Mouse (Mus musculus): ENCODE measurements around the gene Dclk1. TPM values are rescaled to one million over a fixed set of nuclear protein-coding genes. Genes with fewer than 3 reads are reported as not detected.

Dclk1 gene
- polyA plus RNA-seq, 1 experiment from 2014 or later, result 253 TPM

DNA sequence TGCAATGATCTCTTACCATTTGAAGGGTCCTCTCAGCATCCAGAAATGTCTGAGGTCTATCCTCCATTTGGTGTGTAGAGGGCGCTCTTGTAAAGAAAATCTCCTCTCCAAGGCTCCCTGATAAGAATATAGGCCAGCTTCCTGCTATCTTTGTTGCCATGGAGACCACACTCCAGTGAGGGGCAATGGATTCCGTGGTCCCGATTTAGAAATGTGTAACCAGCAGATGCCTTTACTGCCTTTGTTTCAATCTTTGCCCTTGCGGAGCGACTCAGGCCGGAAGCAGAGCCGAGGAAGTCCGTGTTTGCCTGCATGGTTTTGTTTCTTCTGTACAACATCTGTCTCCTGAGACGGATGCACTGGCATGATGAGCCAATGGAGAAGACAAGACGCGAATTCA, 131.5 kb downstream of the Dclk1 start:
- Histone ChIP-seq H3K4me3 (peak overlapping the region; percentile 35), H3K36me3 (no peaks in the 10 kb centered on the region), H3K9me3 (no peaks in the 10 kb centered on the region), H3K27ac (replicated peaks) (peak overlapping the region; percentile 80), H3K4me1 (peaks cover 11% of the 10 kb centered on the region; the same call in 1 of the 2 replicates), H3K27me3 (no peaks in the 10 kb centered on the region), H3K4me2 (replicated peaks) (peak overlapping the region; percentile 51), H3K9ac (replicated peaks) (peak overlapping the region; percentile 29)
- ATAC-seq (replicated peaks), result peak; percentile 93
- 4% methylated on average over 11 of the region's 11 CpGs for WGBS

DNA sequence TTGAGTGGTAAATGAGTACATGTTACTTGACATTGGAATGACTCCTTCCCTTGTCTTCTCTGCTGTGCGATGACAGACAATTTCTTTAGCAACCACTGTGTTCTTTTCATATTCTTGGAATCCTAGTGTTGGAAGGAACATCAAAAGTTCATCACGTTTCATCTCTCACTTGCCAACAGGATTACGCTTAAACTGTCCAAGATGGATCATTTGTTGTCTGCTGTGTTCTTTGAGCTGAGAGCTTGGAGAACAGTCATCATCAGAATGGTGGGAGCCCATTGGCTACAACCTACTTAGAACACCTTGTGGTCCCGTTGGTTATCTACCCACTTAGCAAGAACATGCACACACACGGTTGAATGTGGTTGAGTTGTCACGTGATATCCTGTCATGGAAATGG, 136.4 kb downstream of the Dclk1 start:
- WGBS, result 95% methylated on average over 6 of the region's 6 CpGs
- no peaks in the 10 kb centered on the region for H3K27me3 ChIP-seq
- peaks cover 11% of the 10 kb centered on the region; the same call in 1 of the 2 replicates for H3K4me1 ChIP-seq
- no peaks in the 10 kb centered on the region for H3K36me3 ChIP-seq
- H3K9me3 ChIP-seq, result no peaks in the 10 kb centered on the region
- no peak overlapping the region for H3K9ac ChIP-seq (replicated peaks)
- H3K4me2 ChIP-seq (replicated peaks), result no peak overlapping the region
- no peak overlapping the region for H3K4me3 ChIP-seq
- ATAC-seq (replicated peaks), result no peak
- H3K27ac ChIP-seq (replicated peaks), result no peak overlapping the region

DNA sequence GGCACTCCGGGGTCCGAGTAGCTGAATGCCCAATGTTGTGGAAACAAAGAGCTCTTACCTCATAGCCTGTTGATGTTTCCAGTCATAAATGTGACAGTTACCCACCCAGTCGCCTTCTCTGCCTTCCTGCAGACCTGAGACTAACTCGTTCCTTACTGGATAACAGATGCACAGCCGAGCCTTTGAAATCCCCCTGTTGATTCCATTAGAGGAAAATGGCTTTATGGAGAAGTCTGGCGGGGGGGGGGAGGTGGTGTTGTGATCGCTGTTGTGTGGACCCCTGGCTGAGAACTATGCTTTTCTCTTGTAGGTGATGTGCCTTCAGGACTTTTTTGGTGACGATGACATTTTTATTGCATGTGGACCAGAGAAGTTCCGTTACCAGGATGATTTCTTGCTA, 138.3 kb downstream of the Dclk1 start:
- Histone ChIP-seq H3K36me3 (no peaks in the 10 kb centered on the region), H3K9ac (replicated peaks) (no peak overlapping the region), H3K4me2 (replicated peaks) (no peak overlapping the region), H3K27me3 (no peaks in the 10 kb centered on the region), H3K27ac (replicated peaks) (no peak overlapping the region), H3K4me1 (no peaks in the 10 kb centered on the region), H3K4me3 (no peak overlapping the region), H3K9me3 (no peaks in the 10 kb centered on the region)
- WGBS, result 44% methylated on average over 9 of the region's 9 CpGs
- no peak for ATAC-seq (replicated peaks)

DNA sequence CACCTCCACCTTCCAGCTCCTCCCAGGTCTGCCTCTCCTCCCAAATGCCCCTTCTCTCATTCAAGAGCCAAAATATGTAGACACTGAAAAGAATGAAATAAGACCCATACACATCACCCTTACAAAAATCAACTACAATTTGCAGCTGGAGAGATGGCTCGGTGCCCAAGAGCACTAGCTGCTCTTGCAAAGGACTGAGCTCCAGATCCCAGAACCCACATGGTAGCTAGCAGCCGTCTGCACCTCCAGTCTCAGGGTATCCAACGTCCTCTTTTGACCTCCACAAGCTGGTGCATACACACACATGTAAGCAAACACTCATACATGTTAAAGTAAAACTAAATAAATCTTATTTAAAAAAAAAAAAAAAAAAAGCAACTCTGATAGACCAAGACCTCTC, 150.4 kb downstream of the Dclk1 start:
- Histone ChIP-seq H3K27ac (replicated peaks) (no peak overlapping the region), H3K9ac (replicated peaks) (no peak overlapping the region), H3K36me3 (no peaks in the 10 kb centered on the region), H3K9me3 (no peaks in the 10 kb centered on the region), H3K27me3 (no peaks in the 10 kb centered on the region), H3K4me2 (replicated peaks) (no peak overlapping the region), H3K4me3 (no peak overlapping the region), H3K4me1 (peaks cover 9% of the 10 kb centered on the region)
- WGBS, result 67% methylated on average over 3 of the region's 3 CpGs
- ATAC-seq (replicated peaks), result no peak

DNA sequence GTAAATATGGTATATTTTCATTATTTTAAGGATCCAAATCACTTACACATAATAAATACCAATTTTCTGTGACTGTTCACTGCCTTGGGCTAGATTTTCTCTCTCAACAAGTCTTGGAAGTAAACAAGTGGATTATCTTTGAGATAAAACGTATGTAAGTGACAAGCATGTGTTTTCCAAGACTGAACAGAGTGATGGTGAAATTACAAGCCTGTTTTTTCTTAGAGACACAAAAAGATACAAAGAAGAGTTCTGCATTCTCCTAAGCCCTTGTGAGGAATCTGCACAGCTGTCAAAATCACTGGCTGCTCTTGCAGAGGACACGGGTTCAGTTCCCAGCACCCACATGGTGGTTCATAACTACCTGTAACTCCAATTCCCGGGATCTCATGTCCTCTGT, 151.4 kb downstream of the Dclk1 start:
- no peaks in the 10 kb centered on the region for H3K9me3 ChIP-seq
- no peaks in the 10 kb centered on the region for H3K27me3 ChIP-seq
- H3K9ac ChIP-seq (replicated peaks), result no peak overlapping the region
- H3K4me2 ChIP-seq (replicated peaks), result no peak overlapping the region
- H3K27ac ChIP-seq (replicated peaks), result no peak overlapping the region
- no peak for ATAC-seq (replicated peaks)
- H3K36me3 ChIP-seq, result no peaks in the 10 kb centered on the region
- 83% methylated on average over 3 of the region's 3 CpGs for WGBS
- H3K4me1 ChIP-seq, result peaks cover 18% of the 10 kb centered on the region
- H3K4me3 ChIP-seq, result no peak overlapping the region

DNA sequence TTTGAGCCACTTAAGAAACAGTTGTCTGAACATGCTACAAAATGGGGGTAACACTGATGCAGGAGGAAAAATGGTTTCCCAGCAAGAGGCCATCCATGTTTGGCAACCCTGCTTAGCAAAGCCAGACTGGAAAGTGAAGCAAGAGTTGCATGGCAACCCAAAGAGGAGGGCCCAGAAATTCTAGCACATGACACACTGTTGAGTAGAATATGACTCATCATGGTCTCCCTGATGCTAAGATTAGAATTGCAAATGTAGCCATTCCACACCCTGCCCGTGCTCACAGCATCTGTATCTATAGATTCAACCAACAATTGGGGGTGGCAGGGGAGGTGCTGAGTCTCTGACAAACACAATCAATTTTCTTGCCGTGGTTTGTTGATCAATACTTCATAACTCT, 154.6 kb downstream of the Dclk1 start:
- WGBS, result 62% methylated on average over 2 of the region's 2 CpGs
- Histone ChIP-seq H3K27me3 (no peaks in the 10 kb centered on the region), H3K4me3 (no peak overlapping the region), H3K9me3 (no peaks in the 10 kb centered on the region), H3K9ac (replicated peaks) (no peak overlapping the region), H3K36me3 (no peaks in the 10 kb centered on the region), H3K27ac (replicated peaks) (peak overlapping the region; percentile 63), H3K4me2 (replicated peaks) (no peak overlapping the region), H3K4me1 (peaks cover 19% of the 10 kb centered on the region)
- no peak for ATAC-seq (replicated peaks)

DNA sequence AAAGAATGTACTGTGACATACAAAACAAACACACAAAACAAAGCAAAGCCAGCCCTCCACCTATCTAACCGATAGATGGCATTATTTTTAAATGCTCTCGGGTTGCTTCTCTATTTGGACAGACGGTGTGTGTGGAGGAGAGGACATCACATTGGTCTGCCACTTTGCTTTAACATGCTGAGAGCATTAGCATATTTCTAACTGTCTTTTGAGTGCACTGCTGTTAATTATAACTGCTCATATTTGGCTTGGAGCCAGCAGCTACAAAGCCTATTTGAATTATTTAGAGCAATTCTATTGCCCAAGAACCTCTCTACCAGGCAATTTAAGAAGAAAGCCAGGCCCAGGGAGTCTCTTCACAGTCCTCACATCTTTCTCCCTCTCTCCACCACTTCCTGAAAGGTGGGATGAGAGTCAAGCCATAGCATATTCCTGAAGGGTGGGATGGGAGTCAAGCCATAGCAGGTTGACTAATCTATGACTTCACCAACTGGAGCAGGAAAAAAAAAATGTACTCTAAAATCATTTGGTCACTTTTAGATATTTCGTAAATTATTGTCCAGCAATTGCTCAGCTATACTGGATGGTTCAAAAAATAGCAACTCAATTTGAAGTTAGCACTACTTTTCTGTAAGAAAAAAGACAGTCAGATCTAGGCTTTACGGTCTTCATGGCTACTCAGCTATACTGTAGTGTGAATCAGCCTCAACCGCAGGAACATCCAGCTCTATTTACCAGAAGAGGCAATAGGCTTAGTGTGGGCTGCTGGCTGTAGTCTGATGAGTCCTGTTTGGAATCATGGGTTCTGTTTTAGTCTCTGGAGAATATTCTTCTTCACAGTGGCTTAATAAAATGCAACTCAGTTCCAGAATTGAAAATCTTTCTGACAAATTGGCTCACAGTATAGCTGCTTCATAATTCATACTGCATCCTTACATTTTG, 155.9 kb downstream of the Dclk1 start:
- no peaks in the 10 kb centered on the region for H3K9me3 ChIP-seq
- H3K9ac ChIP-seq (replicated peaks), result no peak overlapping the region
- H3K36me3 ChIP-seq, result no peaks in the 10 kb centered on the region
- H3K4me2 ChIP-seq (replicated peaks), result no peak overlapping the region
- H3K27me3 ChIP-seq, result no peaks in the 10 kb centered on the region
- peak overlapping the region; percentile 63 for H3K27ac ChIP-seq (replicated peaks)
- peaks cover 19% of the 10 kb centered on the region for H3K4me1 ChIP-seq
- peak; percentile 81 for ATAC-seq (replicated peaks)
- WGBS, result 51% methylated on average over 6 of the region's 6 CpGs
- no peak overlapping the region for H3K4me3 ChIP-seq

DNA sequence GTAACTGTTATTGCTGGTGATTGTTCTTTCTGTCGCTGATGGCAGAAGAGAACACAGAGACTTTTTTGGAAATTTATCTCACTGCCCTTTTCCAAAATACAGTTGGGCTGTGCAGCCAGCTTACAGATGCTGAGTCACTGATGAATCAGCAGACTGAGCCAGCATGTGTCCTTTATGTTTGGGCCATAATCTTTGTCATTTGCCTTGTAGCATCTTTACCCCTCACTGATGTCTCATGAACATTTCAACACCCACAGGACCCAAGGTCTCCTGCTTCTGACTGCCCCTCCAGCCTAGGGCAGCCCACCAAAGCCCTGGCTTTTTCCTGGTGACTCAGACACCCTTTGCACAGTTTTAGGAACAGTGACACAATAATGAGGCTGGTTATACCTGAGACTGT, 159.1 kb downstream of the Dclk1 start:
- Histone ChIP-seq H3K27ac (replicated peaks) (no peak overlapping the region), H3K36me3 (no peaks in the 10 kb centered on the region), H3K4me3 (no peak overlapping the region), H3K4me2 (replicated peaks) (no peak overlapping the region), H3K4me1 (peaks cover 19% of the 10 kb centered on the region), H3K9ac (replicated peaks) (no peak overlapping the region), H3K9me3 (no peaks in the 10 kb centered on the region), H3K27me3 (no peaks in the 10 kb centered on the region)
- ATAC-seq (replicated peaks), result no peak
- 98% methylated on average over 1 of the region's 1 CpGs for WGBS

DNA sequence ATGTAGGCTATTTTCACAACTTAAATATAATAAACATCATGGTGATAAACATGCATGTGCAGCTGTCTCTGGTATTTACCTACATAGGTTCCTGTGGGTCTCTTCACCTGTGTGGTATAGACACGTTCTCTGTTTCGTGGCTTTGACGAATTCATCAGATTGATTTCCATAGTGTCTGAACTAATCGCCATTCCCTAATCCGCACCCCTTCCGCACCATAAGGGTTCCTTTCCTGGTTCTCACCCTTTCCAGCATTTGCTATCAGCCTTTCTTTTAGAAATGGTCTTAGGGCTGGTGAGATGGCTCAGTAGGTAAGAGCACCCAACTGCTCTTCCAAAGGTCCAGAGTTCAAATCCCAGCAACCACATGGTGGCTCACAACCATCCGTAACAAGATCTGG, 162.6 kb downstream of the Dclk1 start:
- H3K4me1 ChIP-seq, result no peaks in the 10 kb centered on the region
- no peak overlapping the region for H3K4me3 ChIP-seq
- H3K36me3 ChIP-seq, result no peaks in the 10 kb centered on the region
- ATAC-seq (replicated peaks), result no peak
- no peaks in the 10 kb centered on the region for H3K9me3 ChIP-seq
- H3K9ac ChIP-seq (replicated peaks), result no peak overlapping the region
- 99% methylated on average over 7 of the region's 7 CpGs for WGBS
- no peaks in the 10 kb centered on the region for H3K27me3 ChIP-seq
- no peak overlapping the region for H3K27ac ChIP-seq (replicated peaks)
- no peak overlapping the region for H3K4me2 ChIP-seq (replicated peaks)

DNA sequence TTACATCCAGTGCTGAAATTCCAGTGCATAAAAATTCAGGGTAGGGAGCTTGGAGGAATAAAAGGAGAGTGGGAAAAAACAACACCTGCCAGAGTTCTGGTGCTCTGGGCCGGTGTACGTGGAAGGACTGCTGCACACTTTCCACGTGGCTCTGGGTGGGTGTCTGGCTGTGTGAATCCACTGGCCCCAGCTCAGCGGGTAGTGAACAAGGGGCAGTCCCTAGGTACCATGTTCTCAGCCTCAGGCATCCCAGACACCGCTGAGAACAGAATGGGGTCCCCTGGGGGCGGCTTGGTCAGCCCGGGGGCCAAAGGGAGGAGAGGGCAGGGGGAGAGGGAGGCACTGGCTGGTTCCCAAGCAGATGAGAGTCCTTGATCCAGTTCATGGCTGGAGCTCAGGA, 164.5 kb downstream of the Dclk1 start:
- H3K9ac ChIP-seq (replicated peaks), result no peak overlapping the region
- no peaks in the 10 kb centered on the region for H3K27me3 ChIP-seq
- no peaks in the 10 kb centered on the region for H3K4me1 ChIP-seq
- no peak overlapping the region for H3K27ac ChIP-seq (replicated peaks)
- H3K4me2 ChIP-seq (replicated peaks), result no peak overlapping the region
- H3K9me3 ChIP-seq, result no peaks in the 10 kb centered on the region
- ATAC-seq (replicated peaks), result no peak
- H3K36me3 ChIP-seq, result no peaks in the 10 kb centered on the region
- H3K4me3 ChIP-seq, result no peak overlapping the region
- 72% methylated on average over 7 of the region's 7 CpGs for WGBS

DNA sequence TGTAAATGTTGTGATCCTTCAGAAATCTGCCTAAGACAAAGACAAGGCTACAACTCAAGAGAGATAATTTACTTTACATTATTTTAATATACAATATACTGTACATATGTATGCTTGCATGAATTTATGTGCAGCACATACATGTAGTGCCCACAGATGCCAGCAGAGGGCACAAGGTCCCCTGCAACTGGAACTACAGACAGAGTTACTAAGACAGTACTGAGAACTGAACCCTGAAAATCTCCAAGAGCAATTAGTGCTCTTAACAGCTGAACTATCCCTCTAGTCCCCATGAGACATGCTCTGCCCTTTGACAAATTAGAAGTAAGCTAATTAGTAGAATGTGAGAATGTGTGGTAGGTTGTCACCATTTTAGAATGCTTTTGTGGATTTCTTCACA, 169.4 kb downstream of the Dclk1 start:
- ATAC-seq (replicated peaks), result no peak
- Histone ChIP-seq H3K4me3 (no peak overlapping the region), H3K9ac (replicated peaks) (no peak overlapping the region), H3K4me2 (replicated peaks) (no peak overlapping the region), H3K9me3 (no peaks in the 10 kb centered on the region), H3K27ac (replicated peaks) (no peak overlapping the region), H3K27me3 (no peaks in the 10 kb centered on the region), H3K4me1 (peaks cover 16% of the 10 kb centered on the region), H3K36me3 (no peaks in the 10 kb centered on the region)

DNA sequence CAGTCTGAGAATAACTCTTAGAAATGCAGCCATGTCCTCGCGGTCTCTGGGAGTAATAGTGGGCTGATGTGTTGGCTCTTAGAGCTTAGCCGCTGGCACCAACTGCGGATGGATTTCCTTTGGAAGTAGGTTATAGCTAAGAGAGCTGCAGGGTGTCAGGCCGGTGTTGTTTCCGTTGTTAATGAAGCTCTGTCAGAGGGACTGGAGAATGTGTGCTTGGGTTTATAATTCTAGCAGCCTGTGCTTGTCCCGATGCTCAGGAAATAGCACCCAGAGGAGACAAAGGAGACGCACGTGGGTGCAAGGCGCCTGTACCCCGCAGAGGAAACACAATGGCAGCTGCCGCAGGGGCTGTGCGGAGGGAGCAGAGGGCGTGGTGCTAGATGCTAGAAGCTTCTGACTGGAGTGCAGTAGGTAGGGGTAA, 173.4 kb downstream of the Dclk1 start:
- WGBS, result under 1% methylated on average over 14 of the region's 14 CpGs
- Histone ChIP-seq H3K27ac (replicated peaks) (peak overlapping the region; percentile 89), H3K9me3 (no peaks in the 10 kb centered on the region), H3K9ac (replicated peaks) (peak overlapping the region; percentile 44), H3K4me3 (no peak overlapping the region), H3K4me2 (replicated peaks) (peak overlapping the region; percentile 38), H3K27me3 (no peaks in the 10 kb centered on the region), H3K36me3 (no peaks in the 10 kb centered on the region), H3K4me1 (peaks cover 35% of the 10 kb centered on the region)
- peak; percentile 81 for ATAC-seq (replicated peaks)

DNA sequence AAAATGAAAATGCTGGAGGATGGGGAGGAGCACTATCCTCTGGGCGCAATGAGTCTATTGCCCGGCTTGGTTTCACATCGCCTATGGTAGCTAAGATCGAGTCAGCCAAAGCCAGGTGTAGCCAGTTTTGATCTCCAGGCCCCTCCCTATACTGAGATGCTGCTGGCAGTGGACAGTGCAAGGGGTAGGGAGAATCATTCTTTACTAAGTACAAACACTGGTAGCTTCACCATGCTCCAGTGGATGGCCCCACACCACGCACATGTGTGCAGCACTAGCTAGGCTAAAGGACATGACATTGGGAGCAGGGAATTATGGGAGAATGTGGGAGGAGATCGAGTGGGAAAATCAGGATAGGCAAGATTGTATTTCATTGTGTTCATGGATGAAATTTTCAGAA, 176.7 kb downstream of the Dclk1 start:
- Histone ChIP-seq H3K27me3 (no peaks in the 10 kb centered on the region), H3K4me2 (replicated peaks) (no peak overlapping the region), H3K4me3 (no peak overlapping the region), H3K9me3 (no peaks in the 10 kb centered on the region), H3K4me1 (peaks cover 51% of the 10 kb centered on the region), H3K27ac (replicated peaks) (peak overlapping the region; percentile 24), H3K9ac (replicated peaks) (no peak overlapping the region), H3K36me3 (no peaks in the 10 kb centered on the region)
- no peak for ATAC-seq (replicated peaks)
- WGBS, result 62% methylated on average over 6 of the region's 6 CpGs
